Mouse (Mus musculus) layer of hippocampus, adult 11-12 months (tissue): ENCODE results near the gene Mrps7.

Source experiments
- DNase-seq: peaks from one replicate; pipeline ENCODE4 v3.0.0; 2022; ENCODE audit warnings: low spot score

The Mrps7 gene

GRCm38 (mm10) chr11:115603476-115604303, at the start of gene Mrps7, which contains the start of gene Gga3:
Gene Mrps7, plus strand, starts transcription at chr11:115603925.
Gene Gga3, minus strand, starts transcription at chr11:115604051.
- peak; percentile 89 for DNase-seq

- no peak for DNase-seq
Measured at GRCm38 (mm10) chr11:115555717-115556116, 48.0 kb upstream of the Mrps7 start.

- no peak for DNase-seq
Measured at GRCm38 (mm10) chr11:115563406-115563805, 40.3 kb upstream of the Mrps7 start.

- DNase-seq = peak; percentile 97
Measured at GRCm38 (mm10) chr11:115564064-115564809, 39.5 kb upstream of the Mrps7 start, which contains the start of gene Nup85. Gene Nup85, plus strand, starts transcription at chr11:115564434.

GRCm38 (mm10) chr11:115564961-115565360, 38.8 kb upstream of the Mrps7 start:
- DNase-seq = no peak

GRCm38 (mm10) chr11:115579080-115579479, 24.6 kb upstream of the Mrps7 start:
- DNase-seq = no peak

- DNase-seq = no peak
Measured at GRCm38 (mm10) chr11:115582913-115583606, 20.7 kb upstream of the Mrps7 start.

GRCm38 (mm10) chr11:115584376-115585073, 19.2 kb upstream of the Mrps7 start:
- DNase-seq = no peak

GRCm38 (mm10) chr11:115585573-115586100, 18.1 kb upstream of the Mrps7 start:
- DNase-seq = no peak

- no peak for DNase-seq
Measured at GRCm38 (mm10) chr11:115586403-115586802, 17.3 kb upstream of the Mrps7 start.

- no peak for DNase-seq
Measured at GRCm38 (mm10) chr11:115587984-115588383, 15.7 kb upstream of the Mrps7 start.

GRCm38 (mm10) chr11:115590526-115591075, 13.1 kb upstream of the Mrps7 start:
- no peak for DNase-seq

GRCm38 (mm10) chr11:115595209-115595608, 8.5 kb upstream of the Mrps7 start:
- DNase-seq = no peak

GRCm38 (mm10) chr11:115598309-115598708, 5.4 kb upstream of the Mrps7 start:
- no peak for DNase-seq

- DNase-seq = no peak
Measured at GRCm38 (mm10) chr11:115599722-115600121, 4.0 kb upstream of the Mrps7 start.

- no peak for DNase-seq
Measured at GRCm38 (mm10) chr11:115600743-115601142, 3.0 kb upstream of the Mrps7 start.

GRCm38 (mm10) chr11:115601174-115601573, 2.6 kb upstream of the Mrps7 start:
- DNase-seq = no peak

- no peak for DNase-seq
Measured at GRCm38 (mm10) chr11:115603128-115603475, 623 bp upstream of the Mrps7 start.

GRCm38 (mm10) chr11:115604304-115604696, 575 bp downstream of the Mrps7 start:
- DNase-seq = no peak

GRCm38 (mm10) chr11:115606733-115607132, 3.0 kb downstream of the Mrps7 start:
- DNase-seq = no peak
